Mouse (Mus musculus): Measurements from ENCODE around the gene Tal1. TPM values are rescaled to one million over a fixed set of nuclear protein-coding genes. Genes with fewer than 3 reads are reported as not detected.
A peak's percentile ranks its signal among the peaks of the same experiment; 100 is the strongest.

Gene Tal1
- polyA plus RNA-seq, 1 experiment from 2014 or later: 0.27 TPM

GRCm38 (mm10) chr4:115056921-115057673, 871 bp downstream of the Tal1 start:
- peak; percentile 48; the same call in 1 of the 2 replicates for ATAC-seq
- 0 out of 2 replicates have a peak overlapping the region, but pooled peaks have one; percentile 0 for H3K9ac ChIP-seq (ENCODE audit: low read depth, low read length)
- peaks cover 92% of the 10 kb centered on the region for H3K27me3 ChIP-seq (replicated peaks; ENCODE audit: control insufficient read depth, insufficient read depth, low read length)
- peak overlapping the region; percentile 44 for H3K4me3 ChIP-seq (ENCODE audit: low read depth, low read length)
- under 1% methylated on average over 48 of the region's 48 CpGs for WGBS
- no peaks in the 10 kb centered on the region for H3K9me3 ChIP-seq (ENCODE audit: control insufficient read depth)
- H3K36me3 ChIP-seq (ENCODE audit: control insufficient read depth, insufficient read depth): no peaks in the 10 kb centered on the region
- H3K4me2 ChIP-seq (replicated peaks; ENCODE audit: low read depth): peak overlapping the region; percentile 59
- H3K4me1 ChIP-seq (replicated peaks; ENCODE audit: control insufficient read depth, insufficient read depth, low read length): no peaks in the 10 kb centered on the region
- no peak for TF ChIP-seq CTCF (IDR thresholded peaks at IDR 0.05; ENCODE audit: low read depth)
- peak overlapping the region; percentile 21; the same call in 1 of the 2 replicates for H3K27ac ChIP-seq (ENCODE audit: low read depth, low read length)

- ATAC-seq: no peak
- H3K9ac ChIP-seq (ENCODE audit: low read depth, low read length): peak overlapping the region; percentile 0; the same call in 1 of the 2 replicates
- no peaks in the 10 kb centered on the region for H3K9me3 ChIP-seq (ENCODE audit: control insufficient read depth)
- 3% methylated on average over 33 of the region's 33 CpGs for WGBS
- peak overlapping the region; percentile 21 for H3K27ac ChIP-seq (ENCODE audit: low read depth, low read length)
- H3K27me3 ChIP-seq (replicated peaks; ENCODE audit: control insufficient read depth, insufficient read depth, low read length): peaks cover 92% of the 10 kb centered on the region
- no peaks in the 10 kb centered on the region for H3K4me1 ChIP-seq (replicated peaks; ENCODE audit: control insufficient read depth, insufficient read depth, low read length)
- H3K4me3 ChIP-seq (ENCODE audit: low read depth, low read length): peak overlapping the region; percentile 44
- peak overlapping the region; percentile 59 for H3K4me2 ChIP-seq (replicated peaks; ENCODE audit: low read depth)
- H3K36me3 ChIP-seq (ENCODE audit: control insufficient read depth, insufficient read depth): no peaks in the 10 kb centered on the region
- TF ChIP-seq CTCF (IDR thresholded peaks at IDR 0.05; ENCODE audit: low read depth): no peak
These were observed 1.6 kb downstream of the Tal1 start for GRCm38 (mm10) chr4:115057674-115058316.

- 3% methylated on average over 20 of the region's 20 CpGs for WGBS
- Histone ChIP-seq H3K4me1 (replicated peaks; ENCODE audit: control insufficient read depth, insufficient read depth, low read length) (0 out of 2 replicates have a peak, but pooled peaks cover under 1% of the 10 kb centered on the region), H3K27me3 (replicated peaks; ENCODE audit: control insufficient read depth, insufficient read depth, low read length) (peaks cover 96% of the 10 kb centered on the region), H3K9me3 (ENCODE audit: control insufficient read depth) (no peaks in the 10 kb centered on the region), H3K36me3 (ENCODE audit: control insufficient read depth, insufficient read depth) (no peaks in the 10 kb centered on the region), H3K4me3 (ENCODE audit: low read depth, low read length) (peak overlapping the region; percentile 44; the same call in 1 of the 2 replicates), H3K27ac (ENCODE audit: low read depth, low read length) (peak overlapping the region; percentile 21; the same call in 1 of the 2 replicates), H3K4me2 (replicated peaks; ENCODE audit: low read depth) (peak overlapping the region; percentile 59; the same call in 1 of the 2 replicates), H3K9ac (ENCODE audit: low read depth, low read length) (peak overlapping the region; percentile 0; the same call in 1 of the 2 replicates)
- TF ChIP-seq CTCF (IDR thresholded peaks at IDR 0.05; ENCODE audit: low read depth): no peak
- no peak for ATAC-seq
These were observed 2.1 kb downstream of the Tal1 start for GRCm38 (mm10) chr4:115058317-115058761.

GRCm38 (mm10) chr4:115058871-115059590, 2.8 kb downstream of the Tal1 start:
- Histone ChIP-seq H3K4me2 (replicated peaks; ENCODE audit: low read depth) (peak overlapping the region; percentile 59), H3K27ac (ENCODE audit: low read depth, low read length) (no peak overlapping the region), H3K4me3 (ENCODE audit: low read depth, low read length) (peak overlapping the region; percentile 44), H3K4me1 (replicated peaks; ENCODE audit: control insufficient read depth, insufficient read depth, low read length) (0 out of 2 replicates have a peak, but pooled peaks cover 2% of the 10 kb centered on the region), H3K36me3 (ENCODE audit: control insufficient read depth, insufficient read depth) (no peaks in the 10 kb centered on the region), H3K9ac (ENCODE audit: low read depth, low read length) (no peak overlapping the region), H3K27me3 (replicated peaks; ENCODE audit: control insufficient read depth, insufficient read depth, low read length) (peaks cover 97% of the 10 kb centered on the region), H3K9me3 (ENCODE audit: control insufficient read depth) (no peaks in the 10 kb centered on the region)
- no peak for ATAC-seq
- no peak for TF ChIP-seq CTCF (IDR thresholded peaks at IDR 0.05; ENCODE audit: low read depth)
- WGBS: 6% methylated on average over 23 of the region's 23 CpGs

- WGBS: 27% methylated on average over 12 of the region's 12 CpGs
- no peaks in the 10 kb centered on the region for H3K36me3 ChIP-seq (ENCODE audit: control insufficient read depth, insufficient read depth)
- H3K27ac ChIP-seq (ENCODE audit: low read depth, low read length): no peak overlapping the region
- no peak overlapping the region; the same call in 1 of the 2 replicates for H3K4me2 ChIP-seq (replicated peaks; ENCODE audit: low read depth)
- no peak for TF ChIP-seq CTCF (IDR thresholded peaks at IDR 0.05; ENCODE audit: low read depth)
- no peaks in the 10 kb centered on the region for H3K9me3 ChIP-seq (ENCODE audit: control insufficient read depth)
- no peak for ATAC-seq
- H3K9ac ChIP-seq (ENCODE audit: low read depth, low read length): no peak overlapping the region
- peaks cover 97% of the 10 kb centered on the region for H3K27me3 ChIP-seq (replicated peaks; ENCODE audit: control insufficient read depth, insufficient read depth, low read length)
- 0 out of 2 replicates have a peak, but pooled peaks cover 2% of the 10 kb centered on the region for H3K4me1 ChIP-seq (replicated peaks; ENCODE audit: control insufficient read depth, insufficient read depth, low read length)
- H3K4me3 ChIP-seq (ENCODE audit: low read depth, low read length): no peak overlapping the region
These were observed 3.6 kb downstream of the Tal1 start for GRCm38 (mm10) chr4:115059871-115060270.

Measured in intestine, postnatal 0 days (tissue).